Mouse (Mus musculus) ES-E14 (cell line): ENCODE data around the gene Wdr63. TPM values are rescaled to one million over a fixed set of nuclear protein-coding genes. Genes with fewer than 3 reads are reported as not detected.
A peak's percentile ranks its signal among the peaks of the same experiment; 100 is the strongest.

Source experiments
- DNase-seq: peaks from one replicate; pipeline ENCODE4 v3.0.0-alpha.2; 2013; ENCODE audit warnings: low read depth, low spot score
- H3K27ac ChIP-seq: 2 replicates; pipeline ENCODE4 v1.5.1; 2012; ENCODE audit warnings: low read depth, mild to moderate bottlenecking, low read length, moderate library complexity, mixed read lengths; ENCODE audit not compliant: poor library complexity, insufficient read depth, severe bottlenecking
- H3K36me3 ChIP-seq: 2 replicates; pipeline ENCODE4 v1.6.1; 2012; ENCODE audit warnings: mild to moderate bottlenecking, low read length, moderate library complexity, mixed read lengths; ENCODE audit not compliant: control insufficient read depth, poor library complexity, insufficient read depth, severe bottlenecking
- H3K4me1 ChIP-seq, 2 experiments: fragments of 150-350 bp in 1 of 2; sonication (generic) in 1 of 2; 2 replicates each; pipeline ENCODE4 v1.6.1; 2012; ENCODE audit warnings: low read length in 2 of 2, mild to moderate bottlenecking in 1 of 2, mixed read lengths in 1 of 2; ENCODE audit not compliant: control insufficient read depth in 2 of 2, insufficient read depth in 2 of 2, poor library complexity in 1 of 2
- H3K4me3 ChIP-seq, 2 experiments: fragments of 150-350 bp in 1 of 2; sonication (generic) in 1 of 2; 2 replicates each; pipeline ENCODE4 v1.5.1; 2012; ENCODE audit warnings: low read length in 2 of 2, low read depth in 1 of 2, mild to moderate bottlenecking in 1 of 2, mixed read lengths in 1 of 2; ENCODE audit not compliant: insufficient read depth in 1 of 2, poor library complexity in 1 of 2, severe bottlenecking in 1 of 2
- H3K9ac ChIP-seq: 2 replicates; pipeline ENCODE4 v1.6.1; 2012; ENCODE audit warnings: low read depth, mild to moderate bottlenecking, low read length, mixed read lengths; ENCODE audit not compliant: poor library complexity, insufficient read depth, severe bottlenecking
- H3K9me3 ChIP-seq: fragments of 150-350 bp; sonication (generic); 2 replicates; pipeline ENCODE4 v1.6.1; 2012; ENCODE audit warnings: low read depth, mild to moderate bottlenecking, low read length; ENCODE audit not compliant: control insufficient read depth, insufficient read depth
- CHD2 ChIP-seq: IDR thresholded peaks from 2 replicates; pipeline ENCODE4 v1.6.1; 2014; ENCODE audit warnings: mild to moderate bottlenecking, low read depth, low read length, inconsistent platforms
- HCFC1 ChIP-seq: IDR thresholded peaks from 2 replicates; pipeline ENCODE4 v1.6.1; 2012; ENCODE audit warnings: low read length, inconsistent platforms, borderline replicate concordance; ENCODE audit not compliant: insufficient read depth
- MAFK ChIP-seq: IDR thresholded peaks from 2 replicates; pipeline ENCODE4 v1.6.1; 2014; ENCODE audit warnings: mild to moderate bottlenecking, low read depth, low read length, inconsistent platforms; ENCODE audit not compliant: insufficient read depth
- ZC3H11A ChIP-seq: IDR thresholded peaks from 2 replicates; pipeline ENCODE4 v1.6.1; 2012; ENCODE audit warnings: low read depth, mild to moderate bottlenecking, inconsistent platforms, low read length, borderline replicate concordance
- ZNF384 ChIP-seq: IDR thresholded peaks from 2 replicates; pipeline ENCODE4 v1.6.1; 2012; ENCODE audit warnings: low read depth, low read length, inconsistent platforms
- in situ Hi-C, 2 experiments: fragments of 600-800 bp; cut with MboI; formaldehyde crosslinking; loops; one replicate each; pipeline ENCODE4 v1.15.1; 2025; ENCODE audit warnings: low sequenced_read_pairs in 2 of 2, inconsistent platforms in 1 of 2; ENCODE audit not compliant: unreplicated experiment in 2 of 2
- total RNA-seq: library from RNA; depleted of rRNA; stranded (reverse); fragments of 300-350 nt; gene quantifications from 2 replicates; pipeline ENCODE4 v1.2.3, GENCODE M21; 2012

Wdr63 gene
- total RNA-seq, 1 experiment, result 0.67 TPM

DNA sequence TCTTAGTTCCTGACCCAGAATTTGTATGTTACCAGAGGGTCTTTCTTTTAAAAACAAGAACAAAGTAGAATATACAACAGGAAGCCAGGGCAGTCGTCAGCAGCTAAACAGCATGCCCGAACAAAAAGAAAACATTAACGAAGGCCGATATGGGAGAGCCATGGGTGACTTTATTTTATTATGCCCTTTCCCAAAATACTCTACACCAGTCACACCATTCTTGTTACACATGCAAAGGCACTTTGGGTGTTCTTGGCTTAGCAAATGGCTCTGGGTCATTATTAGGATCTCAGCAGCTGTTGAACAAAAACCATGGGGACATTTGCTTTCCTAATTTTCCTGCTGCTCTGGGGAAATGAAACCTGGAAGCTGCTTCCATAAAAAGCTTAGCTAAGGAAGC is 38.7 kb downstream of the Wdr63 start:
- H3K36me3 ChIP-seq, result no peaks in the 10 kb centered on the region
- no peak overlapping the region for H3K27ac ChIP-seq
- no peak overlapping the region for H3K4me3 ChIP-seq
- H3K9me3 ChIP-seq, result no peaks in the 10 kb centered on the region
- TF ChIP-seq ZC3H11A (no peak), HCFC1 (no peak), CHD2 (no peak), MAFK (no peak), ZNF384 (no peak)
- H3K9ac ChIP-seq, result no peak overlapping the region
- DNase-seq, result no peak
- H3K4me1 ChIP-seq, result no peaks in the 10 kb centered on the region
- in situ Hi-C loops, result no loop called here

DNA sequence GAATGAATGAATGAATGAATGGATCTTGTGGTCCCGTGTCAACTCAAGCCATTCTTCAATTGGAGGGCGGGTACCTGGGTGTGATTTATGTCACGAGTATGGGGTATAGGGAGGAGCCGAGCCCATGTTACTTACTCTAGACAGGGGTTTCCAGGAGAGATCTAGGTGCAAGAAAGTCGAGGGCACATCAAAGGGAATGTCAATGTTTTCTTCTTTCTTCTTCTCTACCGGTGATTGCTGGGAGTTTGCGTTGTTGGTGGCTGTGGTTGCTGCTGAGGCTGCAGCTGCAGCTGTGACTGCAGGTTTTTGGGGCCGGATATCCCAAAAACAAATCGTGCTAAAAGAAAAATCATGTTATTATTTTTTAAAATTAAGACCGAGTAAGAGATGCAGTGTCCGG is 44.8 kb downstream of the Wdr63 start:
- H3K9ac ChIP-seq, result no peak overlapping the region
- DNase-seq, result no peak
- no peaks in the 10 kb centered on the region for H3K4me1 ChIP-seq
- H3K36me3 ChIP-seq, result no peaks in the 10 kb centered on the region
- in situ Hi-C loops, result no loop called here
- TF ChIP-seq MAFK, result no peak
- no peak for TF ChIP-seq ZNF384
- no peak for TF ChIP-seq CHD2
- TF ChIP-seq ZC3H11A, result no peak
- H3K27ac ChIP-seq, result no peak overlapping the region
- H3K4me3 ChIP-seq, result no peak overlapping the region
- no peaks in the 10 kb centered on the region for H3K9me3 ChIP-seq

DNA sequence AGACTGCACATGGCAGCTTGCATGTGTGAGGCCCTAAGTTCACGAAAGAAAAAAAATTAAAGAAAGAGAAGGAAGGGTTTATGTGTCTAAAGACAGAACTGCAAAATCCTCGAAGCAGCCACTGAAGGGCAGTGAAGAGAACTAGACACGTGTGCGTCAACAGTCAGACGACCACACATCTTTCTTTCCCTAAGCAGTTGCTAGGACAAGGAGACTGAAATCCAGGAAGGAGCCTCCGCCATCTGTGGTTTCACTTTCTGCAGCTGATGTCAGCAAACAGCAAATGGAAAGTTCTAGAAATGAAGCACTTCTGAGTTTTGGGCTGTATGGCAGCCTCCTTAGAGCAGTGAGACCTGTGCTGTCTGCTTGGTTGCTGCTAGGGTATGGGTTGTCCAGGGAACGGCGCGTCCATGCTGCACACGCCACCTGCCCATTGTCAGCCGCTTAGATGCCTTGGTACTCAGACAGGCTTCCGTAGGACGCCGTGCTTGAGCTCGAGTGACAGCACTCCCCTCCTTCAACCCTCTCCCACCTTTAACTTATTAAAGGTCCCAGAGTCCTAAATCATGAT is 48.5 kb downstream of the Wdr63 start:
- H3K4me3 ChIP-seq, result no peak overlapping the region
- no peaks in the 10 kb centered on the region for H3K36me3 ChIP-seq
- TF ChIP-seq CHD2 (no peak), MAFK (no peak), ZNF384 (no peak), HCFC1 (no peak), ZC3H11A (no peak)
- H3K9me3 ChIP-seq, result no peaks in the 10 kb centered on the region
- no peaks in the 10 kb centered on the region for H3K4me1 ChIP-seq
- DNase-seq, result no peak
- H3K27ac ChIP-seq, result no peak overlapping the region
- in situ Hi-C loops, result loop anchor here (5.0 to 10.0 kb wide), 2 partner anchors 115 to 118 kb away; no protein-coding TSS in a partner anchor
- no peak overlapping the region for H3K9ac ChIP-seq

DNA sequence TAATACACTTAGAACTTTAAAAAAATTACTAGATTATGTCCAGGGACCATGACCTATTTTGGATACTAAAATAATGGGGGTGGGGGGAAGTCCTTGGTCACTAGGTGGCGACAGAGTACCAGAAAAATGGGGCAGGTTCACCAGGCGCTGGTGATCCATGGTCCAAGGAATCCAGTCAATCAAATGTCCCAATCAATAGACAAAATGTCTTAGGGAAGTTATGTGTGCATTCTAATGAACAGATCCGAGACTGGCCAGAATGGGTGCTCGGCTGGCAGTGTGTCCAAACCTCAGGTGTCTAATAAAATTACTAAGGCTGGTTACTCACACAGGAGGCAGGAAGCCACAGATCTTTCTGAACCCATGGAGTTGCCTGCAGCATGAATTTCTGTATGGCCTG is 49.7 kb downstream of the Wdr63 start:
- Histone ChIP-seq H3K9me3 (no peaks in the 10 kb centered on the region), H3K4me3 (no peak overlapping the region), H3K9ac (no peak overlapping the region), H3K4me1 (no peaks in the 10 kb centered on the region), H3K27ac (no peak overlapping the region), H3K36me3 (no peaks in the 10 kb centered on the region)
- no peak for DNase-seq
- TF ChIP-seq CHD2 (no peak), ZC3H11A (peak; percentile 35; the same call in 1 of the 2 replicates)
- in situ Hi-C loops, result loop anchor here (5.0 to 10.0 kb wide), 2 partner anchors 113 to 119 kb away; no protein-coding TSS in a partner anchor

DNA sequence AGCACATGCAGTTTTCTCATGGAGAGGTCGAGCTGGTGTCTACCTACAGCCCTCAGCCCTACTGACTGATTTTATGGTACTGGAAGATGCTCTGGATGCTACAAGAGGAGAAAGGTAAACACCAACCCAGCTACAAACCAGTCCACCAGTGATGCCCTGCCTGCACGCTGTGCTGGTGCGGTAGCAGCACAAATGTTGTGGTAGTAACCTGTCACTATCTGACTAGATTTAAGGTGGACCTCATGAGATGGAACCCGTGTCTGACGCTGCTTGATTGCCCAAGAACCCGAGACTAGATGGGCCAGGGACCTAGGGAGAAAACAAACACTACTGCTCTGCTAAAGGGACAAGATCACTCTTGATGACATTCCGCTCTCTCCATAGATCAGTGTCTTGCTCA is 50.8 kb downstream of the Wdr63 start:
- TF ChIP-seq ZC3H11A, result no peak
- no peak for TF ChIP-seq HCFC1
- no peak for TF ChIP-seq ZNF384
- TF ChIP-seq CHD2, result no peak
- TF ChIP-seq MAFK, result no peak
- in situ Hi-C loops, result loop anchor here (5.0 to 10.0 kb wide), 2 partner anchors 112 to 120 kb away; no protein-coding TSS in a partner anchor
- Histone ChIP-seq H3K36me3 (no peaks in the 10 kb centered on the region), H3K9me3 (no peaks in the 10 kb centered on the region), H3K27ac (no peak overlapping the region), H3K4me3 (no peak overlapping the region), H3K4me1 (no peaks in the 10 kb centered on the region), H3K9ac (no peak overlapping the region)
- no peak for DNase-seq
